Mouse (Mus musculus) cerebellum, adult 18-20 months (tissue): ENCODE results near the gene Nt5c2.

Source experiments
- DNase-seq, 2 experiments: peaks; one replicate each; pipeline ENCODE4 v3.0.0; 2021

Nt5c2 gene

DNA sequence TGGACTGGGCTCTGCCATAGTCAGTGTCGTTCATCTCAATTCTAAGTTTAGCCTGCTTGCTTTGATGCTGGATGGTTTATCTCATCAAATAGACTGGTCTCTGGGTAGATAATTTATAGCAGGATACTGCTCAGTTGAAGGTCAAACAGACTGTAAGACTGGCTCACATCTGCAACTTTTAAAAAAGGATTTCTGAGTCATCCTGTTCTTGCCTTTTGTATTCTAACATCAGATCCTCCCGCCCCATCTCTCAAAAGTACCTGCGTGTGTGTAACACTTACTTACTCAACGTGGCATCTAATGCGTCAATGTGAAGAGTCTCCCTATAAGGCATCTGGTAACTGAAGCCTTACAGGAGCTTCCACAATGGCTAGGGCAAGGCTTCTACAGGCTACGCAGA, 94.4 kb downstream of the Nt5c2 start:
- no peak for DNase-seq

DNA sequence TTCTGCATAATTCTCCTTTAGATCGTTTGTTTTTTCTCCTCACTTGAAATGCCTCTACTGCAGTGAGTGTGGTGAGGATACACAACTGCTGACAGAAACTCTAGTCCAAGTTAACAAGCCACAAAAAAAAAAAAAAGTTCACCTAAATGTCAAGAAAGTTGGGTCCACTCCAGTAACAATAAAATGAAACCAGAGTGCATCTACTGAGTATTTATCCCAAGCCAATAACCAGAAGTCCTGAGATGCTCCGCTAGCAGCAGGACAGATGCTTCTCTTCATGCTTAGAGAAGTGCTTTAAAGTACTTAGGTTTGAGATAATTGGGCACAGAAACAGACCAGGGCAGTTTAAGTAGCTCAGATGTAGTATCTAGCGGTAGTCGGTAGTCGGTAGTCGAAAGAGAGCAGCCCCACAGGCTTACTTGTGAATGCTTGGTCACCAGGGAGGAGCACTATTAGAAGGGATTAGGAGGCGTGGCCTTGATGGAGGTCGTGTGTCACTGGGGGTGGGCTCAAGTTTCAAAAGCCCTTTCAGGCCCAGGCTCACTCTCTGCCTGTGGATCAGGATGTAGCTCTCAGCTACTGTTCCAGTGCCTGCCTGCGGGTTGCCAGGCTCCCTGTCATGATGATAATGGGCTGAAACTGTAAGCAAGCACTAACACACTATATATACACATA, 99.4 kb downstream of the Nt5c2 start:
- no peak for DNase-seq

- DNase-seq, result no peak
These were observed 101.3 kb downstream of the Nt5c2 start for GRCm38 (mm10) chr19:46913626-46914025.

GRCm38 (mm10) chr19:46911492-46911891, 103.5 kb downstream of the Nt5c2 start:
- DNase-seq, result no peak

GRCm38 (mm10) chr19:46908977-46909376, 106.0 kb downstream of the Nt5c2 start:
- no peak for DNase-seq

GRCm38 (mm10) chr19:46908207-46908606, 106.7 kb downstream of the Nt5c2 start:
- DNase-seq, result no peak

GRCm38 (mm10) chr19:46905971-46906370, 109.0 kb downstream of the Nt5c2 start:
- DNase-seq, result no peak

GRCm38 (mm10) chr19:46905383-46905782, 109.6 kb downstream of the Nt5c2 start:
- DNase-seq, result no peak

DNA sequence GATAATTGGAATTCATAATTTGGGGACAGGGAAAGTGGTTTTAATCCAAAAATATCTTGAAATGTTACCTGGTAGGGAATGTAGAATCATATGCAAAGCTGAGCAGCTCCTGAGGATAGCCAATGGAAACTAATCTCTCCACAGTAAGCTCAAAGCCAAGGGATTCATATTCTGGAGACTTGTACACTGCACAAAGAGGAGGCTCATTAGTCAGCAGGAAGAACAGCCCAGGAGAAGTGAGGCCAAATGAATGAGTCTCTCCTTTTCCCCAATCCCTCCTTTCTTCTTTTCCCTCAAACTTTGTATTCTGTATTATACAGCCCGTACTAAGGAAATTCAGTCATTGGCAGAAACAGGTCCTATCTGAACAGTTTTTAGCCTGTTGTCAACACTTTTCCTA, 110.0 kb downstream of the Nt5c2 start:
- DNase-seq, result no peak

DNA sequence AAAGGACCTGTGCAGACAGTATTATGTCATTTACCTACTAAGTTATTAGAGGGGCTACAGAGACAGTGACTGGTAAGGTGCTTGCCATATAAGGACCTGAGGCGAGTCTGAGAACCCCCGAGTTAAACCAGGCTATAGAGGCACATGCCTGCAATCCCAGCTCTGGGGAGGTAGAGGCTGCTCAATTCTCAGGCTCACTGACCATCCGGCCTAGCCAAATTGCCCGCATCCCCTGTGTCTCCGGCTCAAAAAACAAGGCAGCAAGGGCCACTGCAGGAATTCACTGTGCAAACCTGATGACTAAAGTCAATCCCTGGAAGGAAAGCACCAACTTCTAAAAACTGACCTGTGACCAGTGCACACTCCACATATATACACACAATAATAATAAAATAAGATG, 111.6 kb downstream of the Nt5c2 start:
- no peak for DNase-seq

DNA sequence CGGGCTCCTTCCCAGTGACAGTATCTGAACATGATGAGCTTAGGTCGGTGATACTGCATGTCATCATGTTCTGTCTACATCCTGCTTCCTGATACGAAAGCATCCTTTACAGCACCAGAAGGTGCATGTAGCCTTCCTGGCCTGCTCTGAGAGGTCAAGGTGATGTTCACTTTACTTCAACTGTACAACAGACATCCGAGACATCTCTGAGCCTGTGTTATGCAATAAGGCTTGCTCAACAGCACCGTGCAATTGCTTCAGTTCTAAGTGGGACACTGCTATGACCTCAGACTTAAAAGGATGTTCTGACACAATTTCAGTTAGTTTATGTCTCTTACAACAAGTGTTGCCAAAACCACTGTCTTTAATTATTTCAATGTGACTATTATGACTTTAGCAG, 113.6 kb downstream of the Nt5c2 start:
- no peak for DNase-seq

DNA sequence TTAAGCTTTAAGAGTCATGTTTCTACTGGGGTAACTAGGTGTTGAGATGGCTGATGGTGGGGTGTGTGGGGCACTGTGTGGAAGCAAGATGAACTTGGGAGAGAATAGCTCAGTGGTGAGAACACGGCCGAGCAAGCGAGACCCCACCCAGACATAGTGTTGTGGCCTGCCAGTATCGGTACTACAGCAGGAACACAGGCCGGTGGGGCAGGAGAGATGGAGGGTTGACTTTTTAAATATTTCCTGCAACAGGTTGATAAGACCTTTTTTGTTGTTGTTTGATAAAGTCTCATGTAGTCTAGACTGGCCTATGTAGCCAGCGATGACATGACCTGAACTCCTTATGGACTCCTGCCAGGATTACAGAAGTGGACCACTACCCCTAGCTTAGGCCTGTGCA, 114.2 kb downstream of the Nt5c2 start:
- no peak for DNase-seq

- no peak for DNase-seq
These were observed 115.1 kb downstream of the Nt5c2 start for GRCm38 (mm10) chr19:46899871-46900270.

- DNase-seq, result peak; percentile 51 to 61
These were observed 115.6 kb downstream of the Nt5c2 start for GRCm38 (mm10) chr19:46899306-46899705.

DNA sequence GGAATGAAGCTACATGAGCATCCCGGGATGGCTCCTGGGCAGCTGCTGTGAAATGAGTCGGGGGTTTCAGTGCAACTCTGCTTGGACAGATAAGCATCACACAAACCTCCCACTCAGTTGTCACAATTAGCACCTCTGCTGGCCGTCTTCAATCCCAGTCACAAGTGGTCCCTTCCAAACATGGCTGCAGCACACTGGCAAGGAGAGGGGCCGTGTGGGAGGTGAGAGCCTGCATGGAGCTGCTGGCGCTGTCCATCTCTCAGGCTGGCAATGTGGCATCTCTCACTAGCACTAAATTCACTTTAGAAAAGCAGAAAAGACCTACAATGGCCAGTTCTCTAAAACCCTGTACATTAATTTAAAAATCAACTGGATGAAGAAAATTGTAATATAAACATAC, 116.7 kb downstream of the Nt5c2 start:
- no peak for DNase-seq

GRCm38 (mm10) chr19:46897135-46897534, 117.8 kb downstream of the Nt5c2 start:
- no peak for DNase-seq

DNA sequence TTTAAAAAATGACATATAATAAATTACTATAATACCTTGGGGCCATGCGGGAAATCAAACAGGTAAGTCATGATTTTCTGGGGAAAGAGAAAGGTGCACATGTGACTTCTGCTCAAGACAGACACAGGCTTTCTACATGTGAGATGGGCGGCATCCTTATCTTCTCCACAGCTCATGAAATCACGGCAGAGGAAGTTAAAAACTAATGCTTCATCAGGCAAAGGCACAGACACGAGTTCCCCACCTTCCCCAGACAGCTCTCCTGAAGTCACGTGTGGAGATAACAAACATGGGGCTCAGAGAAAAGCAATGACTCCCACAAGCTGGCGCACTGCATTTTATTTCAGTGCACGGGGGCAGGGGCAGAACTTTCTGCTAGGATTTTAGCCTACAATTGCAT, 121.5 kb downstream of the Nt5c2 start:
- no peak for DNase-seq

GRCm38 (mm10) chr19:46892856-46893255, 122.1 kb downstream of the Nt5c2 start:
- DNase-seq, result no peak

- DNase-seq, result no peak
These were observed 124.3 kb downstream of the Nt5c2 start for GRCm38 (mm10) chr19:46890657-46891056.

DNA sequence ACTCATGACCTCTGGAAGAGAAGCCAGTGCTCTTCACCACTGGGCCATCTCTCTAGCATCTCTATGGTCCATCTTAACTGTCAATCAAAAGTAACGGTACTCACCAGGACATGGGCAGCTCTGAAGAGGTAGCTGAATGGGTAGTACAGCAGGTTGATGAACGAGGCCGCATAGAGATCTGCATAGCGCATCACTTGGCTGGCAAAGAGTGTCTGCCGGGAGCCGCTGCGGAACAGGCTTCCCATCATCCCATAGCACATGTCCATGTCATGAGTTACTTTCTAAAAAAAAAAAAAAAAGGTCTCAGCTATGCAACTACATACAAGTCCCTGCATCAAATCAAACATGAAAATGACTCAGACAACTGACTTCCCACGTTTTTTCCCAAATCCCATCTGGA, 125.3 kb downstream of the Nt5c2 start:
- DNase-seq, result no peak

DNA sequence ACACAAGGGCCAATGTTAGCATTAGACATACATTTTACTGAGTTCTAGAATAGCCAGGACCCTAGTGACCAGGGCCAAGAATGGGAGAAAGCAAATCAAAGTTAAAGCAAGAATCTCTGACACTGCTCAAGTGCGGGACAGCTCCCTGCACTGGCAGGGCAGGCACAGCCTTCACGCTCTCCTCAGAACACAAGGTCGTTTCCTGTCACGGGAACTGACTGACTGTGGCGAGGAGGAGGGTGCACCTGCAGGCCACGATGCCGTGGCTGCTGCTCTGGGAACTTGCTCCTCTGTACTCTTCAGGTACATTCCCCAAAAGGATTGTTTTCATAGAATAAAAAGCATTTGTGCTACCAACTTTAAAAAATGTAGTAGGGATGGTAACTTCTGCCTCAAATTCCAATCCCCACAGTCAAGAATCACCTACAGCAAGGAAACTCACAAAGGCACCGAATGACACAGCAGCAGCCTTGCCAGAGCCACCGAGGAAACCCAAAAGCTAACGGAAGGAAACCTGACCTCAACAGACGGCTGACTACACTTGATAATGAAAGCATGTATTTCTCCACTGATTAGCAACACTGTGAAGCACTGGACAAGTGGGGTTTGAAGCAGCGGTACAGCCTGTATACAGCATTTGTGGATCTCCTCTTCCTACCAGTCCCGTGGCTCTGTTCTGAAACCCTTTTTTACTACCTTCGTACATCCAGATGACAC, 127.0 kb downstream of the Nt5c2 start:
- no peak for DNase-seq

- DNase-seq, result no peak
These were observed 128.1 kb downstream of the Nt5c2 start for GRCm38 (mm10) chr19:46886826-46887225.

GRCm38 (mm10) chr19:46885365-46885764, 129.6 kb downstream of the Nt5c2 start:
- DNase-seq, result no peak

DNA sequence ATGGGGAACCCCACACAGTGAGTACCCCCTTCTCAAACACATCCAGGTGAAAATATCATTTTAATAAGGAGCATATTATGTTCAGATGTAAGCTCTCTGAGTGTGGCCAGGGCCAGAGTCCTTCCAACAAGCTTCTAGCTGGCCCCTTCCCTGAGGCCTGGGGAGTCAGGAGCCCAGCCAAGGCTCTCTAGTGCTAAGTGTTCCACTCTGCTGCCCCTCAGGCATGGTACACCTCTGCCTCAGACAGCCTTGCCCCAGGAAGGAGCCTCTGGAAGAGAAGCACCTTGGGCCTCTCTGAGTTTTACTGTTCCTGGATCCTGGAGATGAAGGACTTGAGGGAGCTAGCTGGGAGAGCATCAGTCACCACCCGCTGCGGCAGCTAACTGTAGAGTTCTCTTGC, 135.1 kb downstream of the Nt5c2 start:
- no peak for DNase-seq

GRCm38 (mm10) chr19:46878346-46878745, 136.6 kb downstream of the Nt5c2 start:
- peak; percentile 93 to 94 for DNase-seq
